Mouse (Mus musculus) lung, embryonic 14.5 days (tissue): ENCODE data around the gene Pdx1. TPM values are rescaled to one million over a fixed set of nuclear protein-coding genes. Genes with fewer than 3 reads are reported as not detected.

Source experiments
- ATAC-seq: fragments of 200-750 bp; cut with Nextera tagmentation; 2 replicates; pipeline ENCODE4 v1.8.0; 2017; ENCODE audit warnings: mild to moderate bottlenecking, moderate TSS enrichment, moderate library complexity; ENCODE audit not compliant: insufficient read depth
- DNase-seq: peaks from one replicate; pipeline ENCODE4 v3.0.0-alpha.2; 2015
- H3K27ac ChIP-seq: fragments of 300-500 bp; sonication (generic); 2 replicates; pipeline ENCODE4 v1.5.1; 2014; ENCODE audit warnings: low read depth, mild to moderate bottlenecking, moderate library complexity
- H3K27me3 ChIP-seq: fragments of 300-500 bp; sonication (generic); 2 replicates; pipeline ENCODE4 v1.6.1; 2014; ENCODE audit warnings: low read length, control low read depth; ENCODE audit not compliant: insufficient read depth
- H3K36me3 ChIP-seq: fragments of 300-500 bp; sonication (generic); 2 replicates; pipeline ENCODE4 v1.6.1; 2014; ENCODE audit warnings: control low read depth; ENCODE audit not compliant: insufficient read depth
- H3K4me1 ChIP-seq: fragments of 300-500 bp; sonication (generic); 2 replicates; pipeline ENCODE4 v1.6.1; 2014; ENCODE audit warnings: antibody characterized with exemption, control low read depth; ENCODE audit not compliant: insufficient read depth
- H3K4me2 ChIP-seq: fragments of 300-500 bp; sonication (generic); 2 replicates; pipeline ENCODE4 v1.6.1; 2014; ENCODE audit warnings: mild to moderate bottlenecking
- H3K4me3 ChIP-seq: fragments of 300-500 bp; sonication (generic); 2 replicates; pipeline ENCODE4 v1.5.1; 2014; ENCODE audit warnings: low read depth, low read length
- H3K9ac ChIP-seq: fragments of 300-500 bp; sonication (generic); 2 replicates; pipeline ENCODE4 v1.6.1; 2014
- H3K9me3 ChIP-seq: fragments of 300-500 bp; sonication (generic); 2 replicates; pipeline ENCODE4 v1.6.1; 2016; ENCODE audit warnings: low read depth, low read length, control low read depth
- CTCF ChIP-seq: IDR thresholded peaks from 2 replicates; pipeline ENCODE4 v1.5.1; 2016; ENCODE audit warnings: antibody characterized with exemption, low read depth
- WGBS: fragments of 180-500 bp; shearing (Covaris S2); extraction: QIAGEN DNeasy Blood & Tissue Kit; methylation state at CpG from one replicate; pipeline ENCODE4 v1.1.7; 2014; 5-methylcytosine and 5-hydroxymethylcytosine counted together
- polyA plus RNA-seq: library from polyadenylated mRNA; unstranded; fragments of >200 nt; fragmentation: Nextera tagmentation; extraction: Ambion mirVana; gene quantifications from 2 replicates; pipeline ENCODE4 v1.2.1, GENCODE M21; 2014

Pdx1 gene
- polyA plus RNA-seq, 1 experiment from 2014 or later, result not detected

GRCm38 (mm10) chr5:147299255-147300000 is 29.7 kb downstream of the Pdx1 start:
- H3K4me3 ChIP-seq, result peak overlapping the region; percentile 24
- no peak overlapping the region for H3K27ac ChIP-seq
- H3K9me3 ChIP-seq, result no peaks in the 10 kb centered on the region
- H3K36me3 ChIP-seq, result no peaks in the 10 kb centered on the region
- H3K9ac ChIP-seq, result no peak overlapping the region
- peak; percentile 76 for TF ChIP-seq CTCF
- H3K27me3 ChIP-seq, result peaks cover 95% of the 10 kb centered on the region
- H3K4me2 ChIP-seq, result peak overlapping the region; percentile 56
- WGBS, result under 1% methylated on average over 41 of the region's 41 CpGs
- ATAC-seq (peak; percentile 83), DNase-seq (peak; percentile 88)
- 0 out of 2 replicates have a peak, but pooled peaks cover 3% of the 10 kb centered on the region for H3K4me1 ChIP-seq

GRCm38 (mm10) chr5:147300001-147300363 is 30.2 kb downstream of the Pdx1 start:
- H3K4me3 ChIP-seq, result peak overlapping the region; percentile 24
- 0 out of 2 replicates have a peak, but pooled peaks cover 3% of the 10 kb centered on the region for H3K4me1 ChIP-seq
- H3K9me3 ChIP-seq, result no peaks in the 10 kb centered on the region
- DNase-seq, result no peak
- H3K4me2 ChIP-seq, result peak overlapping the region; percentile 56
- WGBS, result 6% methylated on average over 4 of the region's 4 CpGs
- no peaks in the 10 kb centered on the region for H3K36me3 ChIP-seq
- H3K9ac ChIP-seq, result no peak overlapping the region
- peaks cover 95% of the 10 kb centered on the region for H3K27me3 ChIP-seq
- no peak overlapping the region for H3K27ac ChIP-seq
- no peak for TF ChIP-seq CTCF
- peak; percentile 33; the same call in 1 of the 2 replicates for ATAC-seq

- no peak for ATAC-seq
- Histone ChIP-seq H3K9me3 (no peaks in the 10 kb centered on the region), H3K4me1 (0 out of 2 replicates have a peak, but pooled peaks cover 3% of the 10 kb centered on the region), H3K27me3 (peaks cover 98% of the 10 kb centered on the region), H3K36me3 (no peaks in the 10 kb centered on the region), H3K4me3 (no peak overlapping the region), H3K9ac (no peak overlapping the region), H3K27ac (no peak overlapping the region), H3K4me2 (no peak overlapping the region)
- TF ChIP-seq CTCF, result no peak
- 4% methylated on average over 21 of the region's 21 CpGs for WGBS
- DNase-seq, result no peak
Observed at GRCm38 (mm10) chr5:147300917-147301780, 31.4 kb downstream of the Pdx1 start.

GRCm38 (mm10) chr5:147301781-147302070 is 32.0 kb downstream of the Pdx1 start:
- TF ChIP-seq CTCF, result no peak
- Histone ChIP-seq H3K27ac (no peak overlapping the region), H3K4me3 (no peak overlapping the region), H3K4me1 (0 out of 2 replicates have a peak, but pooled peaks cover 3% of the 10 kb centered on the region), H3K4me2 (no peak overlapping the region), H3K36me3 (no peaks in the 10 kb centered on the region), H3K9ac (no peak overlapping the region), H3K27me3 (peaks cover 99% of the 10 kb centered on the region), H3K9me3 (no peaks in the 10 kb centered on the region)
- ATAC-seq, result no peak
- no peak for DNase-seq
- 2% methylated on average over 10 of the region's 10 CpGs for WGBS

- peaks cover 99% of the 10 kb centered on the region for H3K27me3 ChIP-seq
- H3K9me3 ChIP-seq, result no peaks in the 10 kb centered on the region
- H3K4me1 ChIP-seq, result 0 out of 2 replicates have a peak, but pooled peaks cover 3% of the 10 kb centered on the region
- H3K4me2 ChIP-seq, result no peak overlapping the region
- WGBS, result 5% methylated on average over 8 of the region's 8 CpGs
- H3K9ac ChIP-seq, result no peak overlapping the region
- no peak overlapping the region for H3K27ac ChIP-seq
- ATAC-seq, result no peak
- H3K36me3 ChIP-seq, result no peaks in the 10 kb centered on the region
- TF ChIP-seq CTCF, result no peak
- no peak overlapping the region for H3K4me3 ChIP-seq
- DNase-seq, result no peak
Observed at GRCm38 (mm10) chr5:147302141-147302540, 32.4 kb downstream of the Pdx1 start.

- no peak overlapping the region for H3K4me2 ChIP-seq
- no peak overlapping the region for H3K4me3 ChIP-seq
- ATAC-seq (no peak), DNase-seq (no peak)
- H3K27ac ChIP-seq, result no peak overlapping the region
- H3K36me3 ChIP-seq, result no peaks in the 10 kb centered on the region
- no peak for TF ChIP-seq CTCF
- H3K9me3 ChIP-seq, result no peaks in the 10 kb centered on the region
- peaks cover 100% of the 10 kb centered on the region for H3K27me3 ChIP-seq
- 0 out of 2 replicates have a peak, but pooled peaks cover 3% of the 10 kb centered on the region for H3K4me1 ChIP-seq
- no peak overlapping the region for H3K9ac ChIP-seq
- 5% methylated on average over 13 of the region's 13 CpGs for WGBS
Observed at GRCm38 (mm10) chr5:147302746-147303400, 33.1 kb downstream of the Pdx1 start.
